Mouse (Mus musculus): ENCODE measurements around the gene Pard3. TPM values are rescaled to one million over a fixed set of nuclear protein-coding genes. Genes with fewer than 3 reads are reported as not detected.

The Pard3 gene
- polyA plus RNA-seq, 1 experiment from 2014 or later: 33.8 TPM

- Histone ChIP-seq H3K27ac (ENCODE audit: low read depth) (no peak overlapping the region), H3K36me3 (ENCODE audit: insufficient read depth) (no peaks in the 10 kb centered on the region), H3K4me3 (ENCODE audit: low read depth, low read length) (no peak overlapping the region), H3K4me2 (no peak overlapping the region), H3K27me3 (ENCODE audit: insufficient read depth, low read length) (no peaks in the 10 kb centered on the region), H3K4me1 (ENCODE audit: insufficient read depth) (no peaks in the 10 kb centered on the region), H3K9ac (no peak overlapping the region), H3K9me3 (ENCODE audit: low read depth, low read length) (no peaks in the 10 kb centered on the region)
- 77% methylated on average over 1 of the region's 1 CpGs for WGBS
- TF ChIP-seq CTCF (IDR thresholded peaks at IDR 0.05; ENCODE audit: low read depth): no peak
- DNase-seq (no peak), ATAC-seq (ENCODE audit: insufficient read depth) (no peak)
These were observed 254.2 kb downstream of the Pard3 start for GRCm38 (mm10) chr8:127317914-127318313.

GRCm38 (mm10) chr8:127318377-127319159 is 254.9 kb downstream of the Pard3 start:
- H3K27me3 ChIP-seq (ENCODE audit: insufficient read depth, low read length): no peaks in the 10 kb centered on the region
- WGBS: 81% methylated on average over 7 of the region's 7 CpGs
- no peaks in the 10 kb centered on the region for H3K9me3 ChIP-seq (ENCODE audit: low read depth, low read length)
- no peak for TF ChIP-seq CTCF (IDR thresholded peaks at IDR 0.05; ENCODE audit: low read depth)
- ATAC-seq (ENCODE audit: insufficient read depth) (no peak), DNase-seq (no peak)
- no peaks in the 10 kb centered on the region for H3K36me3 ChIP-seq (ENCODE audit: insufficient read depth)
- no peak overlapping the region for H3K4me2 ChIP-seq
- no peaks in the 10 kb centered on the region for H3K4me1 ChIP-seq (ENCODE audit: insufficient read depth)
- H3K27ac ChIP-seq (ENCODE audit: low read depth): no peak overlapping the region
- H3K9ac ChIP-seq: no peak overlapping the region
- no peak overlapping the region for H3K4me3 ChIP-seq (ENCODE audit: low read depth, low read length)

GRCm38 (mm10) chr8:127320930-127321329 is 257.2 kb downstream of the Pard3 start:
- Histone ChIP-seq H3K27ac (ENCODE audit: low read depth) (no peak overlapping the region), H3K36me3 (ENCODE audit: insufficient read depth) (no peaks in the 10 kb centered on the region), H3K9ac (no peak overlapping the region), H3K4me2 (no peak overlapping the region), H3K9me3 (ENCODE audit: low read depth, low read length) (no peaks in the 10 kb centered on the region), H3K4me1 (ENCODE audit: insufficient read depth) (no peaks in the 10 kb centered on the region), H3K4me3 (ENCODE audit: low read depth, low read length) (no peak overlapping the region), H3K27me3 (ENCODE audit: insufficient read depth, low read length) (no peaks in the 10 kb centered on the region)
- TF ChIP-seq CTCF (IDR thresholded peaks at IDR 0.05; ENCODE audit: low read depth): no peak
- 84% methylated on average over 5 of the region's 5 CpGs for WGBS
- DNase-seq (no peak), ATAC-seq (ENCODE audit: insufficient read depth) (no peak)

- ATAC-seq (ENCODE audit: insufficient read depth): no peak
These were observed 260.1 kb downstream of the Pard3 start for GRCm38 (mm10) chr8:127323583-127324360.

GRCm38 (mm10) chr8:127324836-127325570 is 261.3 kb downstream of the Pard3 start:
- Histone ChIP-seq H3K4me2 (no peak overlapping the region), H3K4me3 (ENCODE audit: low read depth, low read length) (no peak overlapping the region), H3K36me3 (ENCODE audit: insufficient read depth) (no peaks in the 10 kb centered on the region), H3K27me3 (ENCODE audit: insufficient read depth, low read length) (no peaks in the 10 kb centered on the region), H3K4me1 (ENCODE audit: insufficient read depth) (peaks cover 4% of the 10 kb centered on the region; the same call in 1 of the 2 replicates), H3K9ac (no peak overlapping the region), H3K27ac (ENCODE audit: low read depth) (peak overlapping the region; percentile 38; the same call in 1 of the 2 replicates), H3K9me3 (ENCODE audit: low read depth, low read length) (no peaks in the 10 kb centered on the region)
- WGBS: 54% methylated on average over 3 of the region's 3 CpGs
- no peak for TF ChIP-seq CTCF (IDR thresholded peaks at IDR 0.05; ENCODE audit: low read depth)
- DNase-seq: peak; percentile 52
- peak; percentile 21; the same call in 1 of the 2 replicates for ATAC-seq (ENCODE audit: insufficient read depth)

More at GRCm38 (mm10) chr8:127323583-127324360, 260.1 kb downstream of the Pard3 start:
- TF ChIP-seq CTCF (IDR thresholded peaks at IDR 0.05; ENCODE audit: low read depth): no peak
- H3K36me3 ChIP-seq (ENCODE audit: insufficient read depth): no peaks in the 10 kb centered on the region
- WGBS: 86% methylated on average over 10 of the region's 10 CpGs
- no peaks in the 10 kb centered on the region for H3K9me3 ChIP-seq (ENCODE audit: low read depth, low read length)
- H3K4me3 ChIP-seq (ENCODE audit: low read depth, low read length): no peak overlapping the region
- no peak overlapping the region for H3K27ac ChIP-seq (ENCODE audit: low read depth)
- DNase-seq: no peak
- no peaks in the 10 kb centered on the region for H3K4me1 ChIP-seq (ENCODE audit: insufficient read depth)
- H3K27me3 ChIP-seq (ENCODE audit: insufficient read depth, low read length): no peaks in the 10 kb centered on the region
- no peak overlapping the region for H3K9ac ChIP-seq
- H3K4me2 ChIP-seq: no peak overlapping the region

- H3K4me2 ChIP-seq: no peak overlapping the region
- no peak for TF ChIP-seq CTCF (IDR thresholded peaks at IDR 0.05; ENCODE audit: low read depth)
- H3K9me3 ChIP-seq (ENCODE audit: low read depth, low read length): no peaks in the 10 kb centered on the region
- DNase-seq (no peak), ATAC-seq (ENCODE audit: insufficient read depth) (no peak)
- no peaks in the 10 kb centered on the region for H3K36me3 ChIP-seq (ENCODE audit: insufficient read depth)
- H3K4me3 ChIP-seq (ENCODE audit: low read depth, low read length): no peak overlapping the region
- no peak overlapping the region for H3K9ac ChIP-seq
- peaks cover 4% of the 10 kb centered on the region; the same call in 1 of the 2 replicates for H3K4me1 ChIP-seq (ENCODE audit: insufficient read depth)
- H3K27ac ChIP-seq (ENCODE audit: low read depth): no peak overlapping the region
- no peaks in the 10 kb centered on the region for H3K27me3 ChIP-seq (ENCODE audit: insufficient read depth, low read length)
- 66% methylated on average over 5 of the region's 5 CpGs for WGBS
These were observed 262.1 kb downstream of the Pard3 start for GRCm38 (mm10) chr8:127325749-127326148.
